Mouse (Mus musculus) stomach, embryonic 15.5 days (tissue): ENCODE results near the gene Slc6a21. TPM values are rescaled to one million over a fixed set of nuclear protein-coding genes. Genes with fewer than 3 reads are reported as not detected.

Experiments
- ATAC-seq: fragments of 200-750 bp; cut with Nextera tagmentation; 2 replicates; pipeline ENCODE4 v1.8.0; 2017; ENCODE audit warnings: low read depth, moderate number of reproducible peaks, moderate TSS enrichment; ENCODE audit not compliant: insufficient read depth, low FRiP score
- H3K27ac ChIP-seq: fragments of 300-500 bp; sonication (generic); 2 replicates; pipeline ENCODE4 v1.5.1; 2015; ENCODE audit warnings: mild to moderate bottlenecking, inconsistent platforms
- H3K27me3 ChIP-seq: fragments of 300-500 bp; sonication (generic); replicated peaks from 2 replicates; pipeline ENCODE4 v1.6.1; 2015; ENCODE audit warnings: inconsistent platforms
- H3K36me3 ChIP-seq: fragments of 300-500 bp; sonication (generic); 2 replicates; pipeline ENCODE4 v1.6.1; 2015; ENCODE audit warnings: inconsistent platforms
- H3K4me1 ChIP-seq: fragments of 300-500 bp; sonication (generic); 2 replicates; pipeline ENCODE4 v1.6.1; 2015; ENCODE audit warnings: inconsistent platforms
- H3K4me2 ChIP-seq: fragments of 300-500 bp; sonication (generic); 2 replicates; pipeline ENCODE4 v1.6.1; 2015; ENCODE audit warnings: mild to moderate bottlenecking, inconsistent platforms
- H3K4me3 ChIP-seq: fragments of 300-500 bp; sonication (generic); replicated peaks from 2 replicates; pipeline ENCODE4 v1.5.1; 2015; ENCODE audit warnings: inconsistent platforms
- H3K9ac ChIP-seq: fragments of 300-500 bp; sonication (generic); 2 replicates; pipeline ENCODE4 v1.6.1; 2015; ENCODE audit warnings: inconsistent platforms
- H3K9me3 ChIP-seq: fragments of 300-500 bp; sonication (generic); 2 replicates; pipeline ENCODE4 v1.6.1; 2016; ENCODE audit warnings: inconsistent platforms
- WGBS: fragments of 180-500 bp; shearing (Covaris S2); methylation state at CpG from one replicate; pipeline ENCODE4 v1.1.7; 2015; 5-methylcytosine and 5-hydroxymethylcytosine counted together
- polyA plus RNA-seq: library from polyadenylated mRNA; unstranded; fragments of >200 nt; fragmentation: Nextera tagmentation; extraction: Ambion mirVana; gene quantifications from 2 replicates; pipeline ENCODE4 v1.2.1, GENCODE M21; 2015

Slc6a21 gene
- not detected in 2 replicates for polyA plus RNA-seq

- 7% methylated on average over 44 of the region's 44 CpGs for WGBS
- ATAC-seq = 0 out of 2 replicates have a peak, but pooled peaks have one; percentile 42
- Histone ChIP-seq H3K9ac (no peak within 1 kb of the TSS; the same call in 1 of the 2 replicates), H3K27me3 (no peaks in the 10 kb centered on the region; the same call in 1 of the 2 replicates), H3K27ac (no peak within 1 kb of the TSS), H3K4me3 (peak within 1 kb of the TSS; percentile 37), H3K36me3 (no peaks in the 10 kb centered on the region), H3K4me2 (peak within 1 kb of the TSS; percentile 62), H3K4me1 (no peaks in the 10 kb centered on the region), H3K9me3 (no peaks in the 10 kb centered on the region)
Measured at GRCm38 (mm10) chr7:45277136-45277760, at the start of gene Slc6a21. Gene Slc6a21, plus strand, starts transcription at chr7:45277513.

DNA sequence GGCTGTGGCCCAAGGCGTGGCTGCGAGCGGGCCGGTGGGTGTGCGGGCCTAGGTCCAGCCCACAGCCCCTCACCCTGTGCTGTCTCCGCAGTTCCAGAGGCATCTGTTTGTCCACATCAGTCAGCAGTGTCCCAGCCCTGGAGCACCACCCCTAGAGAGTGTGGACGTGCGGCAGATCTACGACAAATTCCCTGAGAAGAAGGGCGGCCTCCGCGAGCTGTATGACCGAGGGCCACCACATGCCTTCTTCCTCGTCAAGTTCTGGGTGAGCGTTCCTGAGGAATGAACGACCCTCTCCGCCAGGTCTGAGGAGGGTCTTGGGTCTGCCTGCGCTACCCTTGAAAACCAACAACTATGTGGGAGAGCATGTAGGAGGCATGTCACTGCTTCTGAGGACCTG is 48.8 kb upstream of the Slc6a21 start:
- Histone ChIP-seq H3K4me2 (no peak overlapping the region), H3K27ac (no peak overlapping the region), H3K4me1 (peaks cover 6% of the 10 kb centered on the region), H3K36me3 (peaks cover 60% of the 10 kb centered on the region), H3K27me3 (no peaks in the 10 kb centered on the region), H3K4me3 (no peak overlapping the region), H3K9ac (no peak overlapping the region), H3K9me3 (no peaks in the 10 kb centered on the region)
- WGBS = 93% methylated on average over 18 of the region's 18 CpGs
- no peak for ATAC-seq

DNA sequence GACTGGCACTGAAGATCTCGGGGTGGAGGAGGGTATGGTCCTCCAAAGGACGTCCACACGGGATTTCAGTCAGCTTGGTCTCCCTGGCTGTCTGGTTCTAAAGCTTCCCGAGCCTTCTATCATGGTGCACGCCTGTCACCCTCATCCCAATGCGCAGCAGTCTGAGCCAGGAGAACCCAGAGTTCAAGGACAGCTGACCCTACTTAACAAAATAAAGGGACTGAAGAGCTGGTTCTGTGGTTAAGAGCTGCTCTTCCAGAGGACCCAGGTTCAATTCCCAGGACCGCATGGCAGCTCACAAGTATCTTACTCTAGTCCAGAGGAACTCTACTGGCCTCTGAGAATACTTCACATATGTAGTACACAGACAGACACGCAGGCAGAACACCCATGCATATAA is 48.3 kb upstream of the Slc6a21 start:
- no peak overlapping the region for H3K9ac ChIP-seq
- H3K27me3 ChIP-seq = no peaks in the 10 kb centered on the region
- H3K36me3 ChIP-seq = peaks cover 57% of the 10 kb centered on the region
- no peaks in the 10 kb centered on the region for H3K9me3 ChIP-seq
- no peak overlapping the region for H3K27ac ChIP-seq
- H3K4me2 ChIP-seq = no peak overlapping the region
- ATAC-seq = no peak
- 90% methylated on average over 8 of the region's 8 CpGs for WGBS
- H3K4me1 ChIP-seq = peaks cover 11% of the 10 kb centered on the region
- H3K4me3 ChIP-seq = no peak overlapping the region

DNA sequence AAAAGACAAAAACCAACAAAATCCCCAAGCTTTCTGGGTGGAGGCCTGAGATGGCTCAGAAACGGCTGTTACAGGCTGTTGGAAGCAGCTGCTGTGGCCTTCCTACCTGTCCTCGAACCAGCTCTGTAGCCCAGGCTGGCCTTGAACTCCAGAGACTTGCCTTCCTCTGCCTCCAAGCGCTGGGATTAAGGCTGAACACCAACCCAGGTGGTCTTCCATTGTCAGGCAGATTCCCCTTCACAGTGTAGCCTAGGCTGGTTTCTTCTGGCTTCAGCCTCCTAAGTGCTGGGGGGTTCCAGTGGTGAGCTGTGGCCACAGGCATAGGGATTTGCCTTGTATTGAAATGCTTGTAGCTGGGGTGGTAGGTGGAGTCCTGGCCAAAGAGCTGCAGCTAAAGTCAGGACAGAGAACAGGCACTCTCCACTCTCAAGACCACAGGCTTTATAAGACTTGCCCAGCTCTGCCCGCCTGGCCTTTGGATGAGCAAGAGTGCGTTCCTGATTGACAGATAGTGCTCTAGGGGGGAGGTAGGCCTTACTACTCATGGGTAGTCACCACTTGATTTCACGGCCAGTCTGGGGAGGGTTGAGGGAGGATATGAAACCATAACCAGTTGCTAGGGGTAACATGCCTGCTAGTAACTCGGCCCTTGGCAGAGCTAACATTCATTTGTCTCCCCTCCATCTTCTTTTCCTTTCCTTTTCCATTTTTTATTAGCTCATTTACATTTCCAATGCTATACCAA is 47.7 kb upstream of the Slc6a21 start:
- no peak overlapping the region for H3K9ac ChIP-seq
- no peak overlapping the region for H3K27ac ChIP-seq
- peaks cover 17% of the 10 kb centered on the region for H3K4me1 ChIP-seq
- peaks cover 55% of the 10 kb centered on the region for H3K36me3 ChIP-seq
- ATAC-seq = no peak
- H3K4me2 ChIP-seq = no peak overlapping the region
- WGBS = 87% methylated on average over 7 of the region's 7 CpGs
- H3K27me3 ChIP-seq = no peaks in the 10 kb centered on the region
- H3K4me3 ChIP-seq = no peak overlapping the region
- no peaks in the 10 kb centered on the region for H3K9me3 ChIP-seq

DNA sequence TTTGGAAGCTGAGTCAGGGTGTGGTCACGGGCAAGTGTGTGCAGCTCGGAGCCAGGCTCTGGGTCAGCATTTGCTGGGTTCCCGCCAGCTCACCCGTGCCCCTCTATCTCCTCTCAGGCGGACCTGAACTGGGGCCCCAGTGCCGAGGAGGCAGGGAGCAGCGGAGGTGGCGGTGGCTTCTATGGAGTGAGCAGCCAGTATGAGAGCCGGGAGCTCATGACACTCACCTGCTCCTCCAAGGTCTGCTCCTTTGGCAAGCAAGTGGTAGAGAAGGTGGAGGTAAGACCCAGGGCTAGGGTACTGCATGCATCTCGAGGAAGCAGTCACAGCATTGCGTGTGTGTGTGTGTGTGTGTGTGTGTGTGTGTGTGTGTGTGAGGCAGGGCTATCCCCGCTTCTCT is 46.1 kb upstream of the Slc6a21 start:
- Histone ChIP-seq H3K27me3 (no peaks in the 10 kb centered on the region), H3K4me3 (no peak overlapping the region), H3K9ac (no peak overlapping the region), H3K4me1 (peaks cover 27% of the 10 kb centered on the region), H3K4me2 (no peak overlapping the region), H3K27ac (no peak overlapping the region), H3K36me3 (peaks cover 43% of the 10 kb centered on the region), H3K9me3 (no peaks in the 10 kb centered on the region)
- no peak for ATAC-seq
- WGBS = 83% methylated on average over 12 of the region's 12 CpGs

DNA sequence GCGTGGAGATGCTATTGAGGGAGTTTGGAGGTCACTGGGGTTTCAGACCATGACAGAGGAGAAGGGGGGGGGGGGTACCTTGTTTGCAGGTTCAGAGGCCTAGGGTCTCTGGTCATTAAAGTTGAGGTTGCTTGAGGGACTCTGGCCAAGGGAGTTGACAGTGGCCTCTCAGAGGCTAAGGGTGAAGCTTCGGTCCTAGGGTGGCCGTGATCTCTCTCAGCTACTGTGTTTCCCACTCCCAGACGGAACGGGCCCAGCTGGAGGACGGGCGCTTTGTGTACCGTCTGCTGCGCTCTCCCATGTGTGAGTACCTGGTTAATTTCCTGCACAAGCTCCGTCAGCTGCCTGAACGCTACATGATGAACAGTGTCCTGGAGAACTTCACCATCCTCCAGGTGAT is 45.4 kb upstream of the Slc6a21 start:
- Histone ChIP-seq H3K4me3 (no peak overlapping the region), H3K4me2 (no peak overlapping the region), H3K27ac (no peak overlapping the region), H3K4me1 (peaks cover 27% of the 10 kb centered on the region), H3K36me3 (peaks cover 35% of the 10 kb centered on the region), H3K9me3 (no peaks in the 10 kb centered on the region), H3K27me3 (no peaks in the 10 kb centered on the region), H3K9ac (no peak overlapping the region)
- WGBS = 82% methylated on average over 11 of the region's 11 CpGs
- no peak for ATAC-seq

GRCm38 (mm10) chr7:45232716-45233465 is 44.4 kb upstream of the Slc6a21 start:
- 59% methylated on average over 13 of the region's 13 CpGs for WGBS
- peaks cover 32% of the 10 kb centered on the region for H3K36me3 ChIP-seq

GRCm38 (mm10) chr7:45233580-45234332 is 43.6 kb upstream of the Slc6a21 start:
- Histone ChIP-seq H3K27ac (peak overlapping the region; percentile 54; the same call in 1 of the 2 replicates), H3K9ac (no peak overlapping the region), H3K4me1 (peaks cover 27% of the 10 kb centered on the region), H3K27me3 (no peaks in the 10 kb centered on the region), H3K4me3 (no peak overlapping the region; the same call in 1 of the 2 replicates), H3K9me3 (no peaks in the 10 kb centered on the region), H3K36me3 (peaks cover 24% of the 10 kb centered on the region), H3K4me2 (peak overlapping the region; percentile 44)
- no peak for ATAC-seq
- 42% methylated on average over 20 of the region's 20 CpGs for WGBS

More at GRCm38 (mm10) chr7:45232716-45233465, 44.4 kb upstream of the Slc6a21 start:
- no peak overlapping the region for H3K9ac ChIP-seq
- no peak overlapping the region for H3K4me2 ChIP-seq
- H3K4me1 ChIP-seq = peaks cover 27% of the 10 kb centered on the region
- no peak overlapping the region for H3K4me3 ChIP-seq
- no peaks in the 10 kb centered on the region for H3K27me3 ChIP-seq
- no peaks in the 10 kb centered on the region for H3K9me3 ChIP-seq
- no peak for ATAC-seq
- no peak overlapping the region for H3K27ac ChIP-seq

DNA sequence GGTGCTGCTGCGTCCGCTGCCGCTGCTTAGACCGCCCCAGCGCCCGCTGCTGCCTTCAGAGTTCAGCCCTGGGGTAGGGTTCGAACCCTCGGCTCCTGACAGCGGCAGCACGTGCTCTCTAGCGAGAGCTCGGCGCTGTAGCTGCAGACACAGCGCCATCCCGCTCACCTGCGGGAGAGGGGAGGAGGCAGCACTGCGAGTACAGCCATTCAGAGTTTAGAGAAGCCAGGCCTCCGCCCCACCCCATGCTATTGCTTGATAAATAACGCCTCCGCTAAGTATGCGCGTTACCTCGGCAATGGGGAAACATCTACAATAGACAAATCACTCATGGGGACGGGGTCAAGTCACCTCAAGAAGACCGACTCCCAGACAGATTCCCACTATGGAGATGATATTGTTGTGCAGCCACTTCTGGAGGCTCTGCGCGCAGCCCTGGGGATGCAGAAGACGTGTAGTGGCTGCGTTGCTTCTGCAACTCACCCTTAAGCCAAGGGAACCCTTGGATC is 42.9 kb upstream of the Slc6a21 start:
- 17% methylated on average over 29 of the region's 29 CpGs for WGBS
- H3K36me3 ChIP-seq = peaks cover 18% of the 10 kb centered on the region
- H3K4me3 ChIP-seq = peak overlapping the region; percentile 20
- no peak overlapping the region for H3K9ac ChIP-seq
- ATAC-seq = peak; percentile 17; the same call in 1 of the 2 replicates
- H3K4me1 ChIP-seq = peaks cover 27% of the 10 kb centered on the region
- peak overlapping the region; percentile 54; the same call in 1 of the 2 replicates for H3K27ac ChIP-seq
- H3K4me2 ChIP-seq = peak overlapping the region; percentile 44
- H3K27me3 ChIP-seq = peaks cover 4% of the 10 kb centered on the region; the same call in 1 of the 2 replicates
- H3K9me3 ChIP-seq = no peaks in the 10 kb centered on the region

- peaks cover 15% of the 10 kb centered on the region; the same call in 1 of the 2 replicates for H3K36me3 ChIP-seq
- H3K4me3 ChIP-seq = peak overlapping the region; percentile 20
- peak overlapping the region; percentile 54; the same call in 1 of the 2 replicates for H3K27ac ChIP-seq
- H3K27me3 ChIP-seq = peaks cover 4% of the 10 kb centered on the region; the same call in 1 of the 2 replicates
- H3K4me2 ChIP-seq = peak overlapping the region; percentile 44
- H3K4me1 ChIP-seq = peaks cover 27% of the 10 kb centered on the region
- H3K9me3 ChIP-seq = no peaks in the 10 kb centered on the region
- peak; percentile 71 for ATAC-seq
- 6% methylated on average over 21 of the region's 21 CpGs for WGBS
- H3K9ac ChIP-seq = 0 out of 2 replicates have a peak overlapping the region, but pooled peaks have one; percentile 14
Measured at GRCm38 (mm10) chr7:45234922-45235571, 42.3 kb upstream of the Slc6a21 start.
